8 mouse cellular contexts compared by ENCODE assay signal in genomic region chr8:110969910-110970770, GRCm38 (mm10). TPM values are rescaled to one million over a fixed set of nuclear protein-coding genes. Genes with fewer than 3 reads are reported as not detected.
DNase-seq lines count a peak whose midpoint lies in the region; ATAC-seq and TF ChIP-seq lines count a peak whose summit lies in the region.

No protein-coding gene starts in this region.

- peak overlapping the region; percentile 72 to 77 for H3K4me3 ChIP-seq in ES-E14 (ENCODE audit: insufficient read depth in 1 of 2, low read depth in 1 of 2, low read length in 2 of 2, poor library complexity in 1 of 2, severe bottlenecking in 1 of 2)
- peak overlapping the region; percentile 58 for H3K4me3 ChIP-seq in layer of hippocampus, adult 2 months
- peak overlapping the region; percentile 44 for H3K4me3 ChIP-seq in neural tube, embryonic 13.5 days
- peak overlapping the region; percentile 46 for H3K4me3 ChIP-seq in stomach, postnatal 0 days (ENCODE audit: low read depth, low read length)

- 4% methylated on average over 45 of the region's 45 CpGs for WGBS in neural tube, embryonic 13.5 days
- WGBS in stomach, postnatal 0 days: 12% methylated on average over 45 of the region's 45 CpGs

- H3K27ac ChIP-seq in ES-E14 (ENCODE audit: insufficient read depth, low read depth, low read length, poor library complexity, severe bottlenecking): peak overlapping the region; percentile 87
- H3K27ac ChIP-seq in layer of hippocampus, adult 2 months: peak overlapping the region; percentile 84
- peak overlapping the region; percentile 64 for H3K27ac ChIP-seq in neural tube, embryonic 13.5 days (replicated peaks)
- no peak overlapping the region; the same call in 1 of the 2 replicates for H3K27ac ChIP-seq in stomach, postnatal 0 days (replicated peaks)

- peak; percentile 95 to 98 for ATAC-seq in hematopoietic stem cell, adult 5-6 weeks (replicated peaks in 1 of 2; ENCODE audit: insufficient read depth in 1 of 2, low FRiP score in 2 of 2, low TSS enrichment in 1 of 2, low read depth in 1 of 2, poor library complexity in 2 of 2, severe bottlenecking in 2 of 2)
- ATAC-seq in neural tube, embryonic 13.5 days (ENCODE audit: low read depth): peak; percentile 98
- ATAC-seq in stomach, postnatal 0 days (ENCODE audit: low FRiP score, low TSS enrichment): peak; percentile 96

- TF ChIP-seq CTCF in layer of hippocampus, adult 2 months (conservative IDR thresholded peaks at IDR 0.05): no peak
- no peak for TF ChIP-seq CTCF in stomach, postnatal 0 days (IDR thresholded peaks at IDR 0.05; ENCODE audit: low read depth)

- H3K36me3 ChIP-seq in ES-E14 (ENCODE audit: control insufficient read depth, insufficient read depth, low read length, poor library complexity, severe bottlenecking): peaks cover 5% of the 10 kb centered on the region
- peaks cover 59% of the 10 kb centered on the region for H3K36me3 ChIP-seq in neural tube, embryonic 13.5 days
- H3K36me3 ChIP-seq in stomach, postnatal 0 days (ENCODE audit: control insufficient read depth, insufficient read depth, low read length): 0 out of 2 replicates have a peak, but pooled peaks cover 3% of the 10 kb centered on the region

- peak overlapping the region; percentile 82 for H3K9ac ChIP-seq in ES-E14 (ENCODE audit: insufficient read depth, low read depth, low read length, poor library complexity, severe bottlenecking)
- H3K9ac ChIP-seq in neural tube, embryonic 13.5 days: peak overlapping the region; percentile 71
- H3K9ac ChIP-seq in stomach, postnatal 0 days (ENCODE audit: low read length): peak overlapping the region; percentile 63

- no peak for TF ChIP-seq EP300 in stomach, postnatal 0 days (optimal IDR thresholded peaks at IDR 0.05)

- H3K27me3 ChIP-seq in neural tube, embryonic 13.5 days: no peaks in the 10 kb centered on the region
- no peaks in the 10 kb centered on the region for H3K27me3 ChIP-seq in stomach, postnatal 0 days (ENCODE audit: control insufficient read depth, insufficient read depth, low read length)

- peak overlapping the region; percentile 61 for H3K4me2 ChIP-seq in neural tube, embryonic 13.5 days
- peak overlapping the region; percentile 74 for H3K4me2 ChIP-seq in stomach, postnatal 0 days (replicated peaks; ENCODE audit: low read depth)

- H3K9me3 ChIP-seq in ES-E14 (ENCODE audit: control insufficient read depth, insufficient read depth, low read depth, low read length): no peaks in the 10 kb centered on the region
- H3K9me3 ChIP-seq in neural tube, embryonic 13.5 days: no peaks in the 10 kb centered on the region
- H3K9me3 ChIP-seq in stomach, postnatal 0 days (ENCODE audit: control insufficient read depth, low read length): no peaks in the 10 kb centered on the region

- DNase-seq in ES-E14 (ENCODE audit: low read depth, low spot score): peak; percentile 98
- peak; percentile 75 for DNase-seq in cerebellum, adult 9-11 months
- peak; percentile 91 to 95 for DNase-seq in frontal cortex, adult 2 months (ENCODE audit: extremely low spot score in 1 of 2, low spot score in 1 of 2)
- DNase-seq in layer of hippocampus, adult 2 months (ENCODE audit: low spot score in 2 of 2): peak; percentile 92 to 94
- peak; percentile 91 to 92 for DNase-seq in lung, adult 18-20 months
- peak; percentile 91 for DNase-seq in stomach, postnatal 0 days (ENCODE audit: low spot score)

- no peaks in the 10 kb centered on the region for H3K4me1 ChIP-seq in ES-E14 (ENCODE audit: control insufficient read depth in 2 of 2, insufficient read depth in 2 of 2, low read length in 2 of 2, poor library complexity in 1 of 2)
- peaks cover 13% of the 10 kb centered on the region for H3K4me1 ChIP-seq in neural tube, embryonic 13.5 days (replicated peaks)
- no peaks in the 10 kb centered on the region for H3K4me1 ChIP-seq in stomach, postnatal 0 days (replicated peaks; ENCODE audit: control insufficient read depth, insufficient read depth)

- in situ Hi-C loops in ES-E14 (cut with MboI; ENCODE audit: low sequenced_read_pairs in 2 of 2, unreplicated experiment in 2 of 2): no loop called here

TF ChIP-seq in ES-E14, 5 proteins besides CTCF, POLR2A, EP300 and RAD21:
- TF ChIP-seq CHD2 (IDR thresholded peaks at IDR 0.05; ENCODE audit: low read depth, low read length) (peak; percentile 80), HCFC1 (IDR thresholded peaks at IDR 0.05; ENCODE audit: borderline replicate concordance, insufficient read depth, low read length) (no peak)

RNA-seq across cellular contexts. Expression of gene Ddx19a, which starts 27.5 kb away (rescaled TPM):
- total RNA-seq in ES-E14 (2012; rRNA removed): 32.6 and 35.5 TPM in 2 replicates
- 25.1 and 27.5 TPM in 2 replicates for polyA plus RNA-seq in frontal cortex, adult 2 months (2012; rRNA removed)
- total RNA-seq in hematopoietic stem cell, adult 5-6 weeks (2017): 33.8 and 45.6 TPM in 2 replicates
- 10 to 100 TPM; 29.8 to 32.8 TPM for total RNA-seq in layer of hippocampus, adult 2 months (2021)
- polyA plus RNA-seq in neural tube, embryonic 13.5 days (2015; fragmentation: Nextera tagmentation; extraction: Ambion mirVana): 11.1 and 14.3 TPM in 2 replicates
- polyA plus RNA-seq in stomach, postnatal 0 days (2015; fragmentation: Nextera tagmentation; extraction: Ambion mirVana): 6.2 and 7.5 TPM in 2 replicates

RNA-seq across cellular contexts. Expression of gene St3gal2, which starts 50.4 kb away (rescaled TPM):
- total RNA-seq in ES-E14 (2012; rRNA removed): 7.5 and 12.4 TPM in 2 replicates
- 48.0 and 56.7 TPM in 2 replicates for polyA plus RNA-seq in frontal cortex, adult 2 months (2012; rRNA removed)
- 7.1 and 12.3 TPM in 2 replicates for total RNA-seq in hematopoietic stem cell, adult 5-6 weeks (2017)
- total RNA-seq in layer of hippocampus, adult 2 months (2021): 100 to 1,000 TPM in 1 of 2 experiments, 10 to 100 TPM in 1; 95.1 to 104 TPM
- 24.7 and 25.2 TPM in 2 replicates for polyA plus RNA-seq in neural tube, embryonic 13.5 days (2015; fragmentation: Nextera tagmentation; extraction: Ambion mirVana)
- 7.1 and 7.3 TPM in 2 replicates for polyA plus RNA-seq in stomach, postnatal 0 days (2015; fragmentation: Nextera tagmentation; extraction: Ambion mirVana)
